Mouse (Mus musculus): ENCODE data around the gene Mab21l3.

Gene Mab21l3

DNA sequence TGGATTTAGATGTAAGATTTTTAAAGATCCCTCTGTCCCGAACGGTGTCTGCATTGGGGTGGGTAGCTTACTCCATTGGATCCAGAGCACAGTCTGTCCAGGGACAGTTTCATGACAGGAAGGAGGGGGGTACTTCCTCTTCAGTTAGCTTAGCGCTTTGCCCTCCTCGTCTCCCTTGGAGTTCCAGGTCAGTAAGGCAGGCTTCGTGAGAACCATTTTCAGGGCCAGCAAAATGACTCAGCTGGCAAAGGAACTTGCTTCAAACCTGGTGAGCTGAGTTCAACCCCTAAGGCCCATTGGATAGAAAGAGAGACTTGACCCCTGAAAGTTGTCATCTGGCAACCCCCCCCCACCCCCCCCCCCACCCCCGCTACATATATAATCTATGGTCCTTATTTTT is 46.0 kb downstream of the Mab21l3 start:
- DNase-seq (ENCODE audit: low spot score in 2 of 2) = no peak

- DNase-seq (ENCODE audit: low spot score in 2 of 2) = no peak
Observed at GRCm38 (mm10) chr3:101800596-101801018, 48.2 kb downstream of the Mab21l3 start.

GRCm38 (mm10) chr3:101799852-101800595 is 48.7 kb downstream of the Mab21l3 start:
- DNase-seq (ENCODE audit: low spot score in 2 of 2) = no peak

- DNase-seq (ENCODE audit: low spot score in 2 of 2) = no peak
Observed at GRCm38 (mm10) chr3:101797830-101798709, 50.7 kb downstream of the Mab21l3 start.

DNA sequence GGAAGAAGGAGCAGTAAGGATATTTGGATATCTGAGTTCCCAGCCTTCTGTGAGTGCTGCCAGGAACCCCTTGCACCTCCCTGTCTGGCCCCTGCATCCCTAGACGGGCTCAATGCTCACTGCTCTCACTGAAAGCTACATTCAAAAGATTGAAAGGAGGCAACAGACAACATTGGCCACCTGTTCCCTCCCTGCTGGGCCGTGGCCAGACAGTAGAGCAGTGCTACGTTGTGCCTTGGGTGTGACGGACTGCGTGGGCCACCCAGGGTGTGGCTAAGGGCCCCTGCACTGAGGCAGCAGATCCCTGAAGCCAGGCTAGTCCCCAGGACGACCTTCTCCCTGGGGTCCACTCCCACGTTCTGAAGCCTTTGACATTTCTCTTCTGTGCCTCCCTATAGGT is 52.5 kb downstream of the Mab21l3 start:
- no peak for DNase-seq (ENCODE audit: low spot score in 2 of 2)

DNA sequence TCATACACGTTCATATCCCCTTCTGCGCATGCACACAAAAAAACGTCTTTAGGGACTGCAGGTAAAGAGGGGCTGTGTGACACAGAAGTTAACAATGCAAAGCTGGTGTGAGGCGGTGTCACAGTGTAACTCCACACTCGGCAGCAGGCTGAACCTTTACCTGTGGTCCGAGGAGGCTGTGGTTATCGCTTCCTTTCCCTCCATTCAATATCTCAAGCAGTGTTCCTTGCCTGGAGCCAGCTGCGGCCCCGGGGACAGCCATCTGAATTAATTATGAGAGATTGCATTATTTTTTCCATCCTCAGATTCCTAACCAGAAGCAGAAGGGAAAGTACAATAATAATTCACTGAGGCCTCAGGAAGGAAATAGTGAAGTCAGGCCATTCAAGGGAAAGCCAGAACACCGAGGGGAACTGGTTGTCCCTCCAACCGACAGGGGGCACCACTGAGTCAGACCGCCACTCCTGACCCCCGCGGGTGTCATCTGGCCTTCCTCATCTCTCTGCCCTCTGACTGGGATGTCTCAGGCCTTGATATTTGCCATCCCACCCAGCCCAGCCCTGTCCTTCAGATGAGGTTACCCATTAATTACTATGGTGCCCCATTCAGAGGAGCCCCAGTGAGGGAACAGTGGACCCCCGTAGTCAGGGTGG is 53.2 kb downstream of the Mab21l3 start:
- DNase-seq (ENCODE audit: low spot score in 2 of 2) = no peak

GRCm38 (mm10) chr3:101794666-101795065 is 54.1 kb downstream of the Mab21l3 start:
- DNase-seq (ENCODE audit: low spot score in 2 of 2) = no peak

DNA sequence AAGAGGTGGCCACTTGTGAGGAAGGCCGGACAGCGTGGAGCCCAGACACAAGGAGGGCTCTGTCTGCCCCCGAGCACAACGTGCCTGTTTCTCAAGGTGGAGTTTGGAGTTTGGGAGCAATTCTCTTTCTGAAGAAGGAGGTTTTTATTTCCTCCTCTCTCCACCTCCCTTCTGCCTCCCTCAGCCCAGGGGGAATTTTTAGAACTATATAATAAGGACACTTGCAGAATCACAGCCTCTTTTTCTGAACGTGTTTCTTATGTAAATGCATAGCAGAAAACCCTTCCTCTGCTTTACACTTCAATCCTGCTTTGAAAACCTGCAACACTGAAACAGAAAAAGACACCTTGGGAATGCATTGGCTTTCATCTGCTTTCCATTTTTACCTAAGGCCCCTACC is 54.7 kb downstream of the Mab21l3 start:
- no peak for DNase-seq (ENCODE audit: low spot score in 2 of 2)

GRCm38 (mm10) chr3:101792191-101792590 is 56.6 kb downstream of the Mab21l3 start:
- no peak for DNase-seq (ENCODE audit: low spot score in 2 of 2)

- no peak for DNase-seq (ENCODE audit: low spot score in 2 of 2)
Observed at GRCm38 (mm10) chr3:101784768-101785424, 63.9 kb downstream of the Mab21l3 start.

GRCm38 (mm10) chr3:101783793-101784192 is 65.0 kb downstream of the Mab21l3 start:
- DNase-seq (ENCODE audit: low spot score in 2 of 2) = no peak

GRCm38 (mm10) chr3:101780874-101781483 is 67.8 kb downstream of the Mab21l3 start:
- no peak for DNase-seq (ENCODE audit: low spot score in 2 of 2)

- DNase-seq (ENCODE audit: low spot score in 2 of 2) = no peak
Observed at GRCm38 (mm10) chr3:101778896-101779665, 69.7 kb downstream of the Mab21l3 start.

DNA sequence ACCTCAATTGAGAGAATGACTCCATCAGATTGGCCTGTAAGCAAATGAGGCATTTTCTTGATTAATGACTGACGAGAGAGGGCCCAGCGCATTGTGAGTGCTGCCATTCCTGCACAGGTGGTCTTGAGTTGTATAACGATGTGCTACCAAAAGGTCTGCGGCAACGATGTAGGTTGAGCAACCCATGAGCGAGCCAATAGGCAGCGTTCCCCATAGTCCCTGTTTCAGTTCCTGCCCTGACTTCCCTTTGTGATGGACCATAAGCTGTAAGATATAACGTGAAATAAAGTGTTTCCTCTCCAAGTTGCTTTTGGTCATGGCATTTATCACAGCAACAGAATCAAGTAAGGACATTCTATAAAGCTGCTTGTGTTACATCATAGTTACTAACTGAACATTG is 73.0 kb downstream of the Mab21l3 start:
- no peak for DNase-seq (ENCODE audit: low spot score in 2 of 2)

DNA sequence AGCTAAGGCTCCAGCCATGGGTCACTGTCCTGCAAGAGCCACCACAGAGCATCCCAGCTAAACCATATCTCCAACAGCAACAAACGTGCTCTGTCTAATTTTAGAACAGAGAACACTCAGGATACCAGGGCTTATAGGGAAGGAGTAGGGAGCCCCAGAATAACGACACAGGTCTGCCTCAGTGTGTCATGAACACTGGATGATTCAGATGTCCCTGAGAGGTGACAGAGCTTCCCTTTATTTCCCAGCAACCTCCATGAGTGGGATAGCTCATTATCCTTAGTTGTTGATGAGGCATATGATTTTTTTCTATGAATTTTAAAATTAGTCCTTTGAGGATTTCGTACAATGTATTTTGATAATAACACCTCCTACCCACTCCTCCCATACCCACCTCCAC is 78.2 kb downstream of the Mab21l3 start:
- DNase-seq (ENCODE audit: low spot score in 2 of 2) = no peak

GRCm38 (mm10) chr3:101763566-101763965 is 85.2 kb downstream of the Mab21l3 start:
- no peak for DNase-seq (ENCODE audit: low spot score in 2 of 2)
